Mouse (Mus musculus): ENCODE data around the gene Gas8. TPM values are rescaled to one million over a fixed set of nuclear protein-coding genes. Genes with fewer than 3 reads are reported as not detected.
"Not testable (repeated sequence)": the region's sequence is repeated elsewhere in the genome, so short reads cannot be mapped to it uniquely, and the experiment has no call there.

The Gas8 gene
- polyA plus RNA-seq (2017; shearing (Covaris generic)) = 1 to 10 TPM; 4.9 to 8.4 TPM

GRCm38 (mm10) chr8:123518667-123519066 lies at the start of gene Gas8:
TSS of gene Gas8 (plus strand) at chr8:123518834.
- ATAC-seq = peak; percentile 97

- not testable (repeated sequence) for ATAC-seq
Measured at GRCm38 (mm10) chr8:123472991-123473390, 45.6 kb upstream of the Gas8 start.

- not testable (repeated sequence) for ATAC-seq
Measured at GRCm38 (mm10) chr8:123474549-123474948, 44.1 kb upstream of the Gas8 start.

- peak; percentile 19 for ATAC-seq
Measured at GRCm38 (mm10) chr8:123476911-123477736, 41.5 kb upstream of the Gas8 start.

- peak; percentile 60 for ATAC-seq
Measured at GRCm38 (mm10) chr8:123477737-123478258, 40.8 kb upstream of the Gas8 start, which contains the start of gene Afg3l1. TSS of gene Afg3l1 (plus strand) at chr8:123477903.

- ATAC-seq = peak; percentile 76
Measured at GRCm38 (mm10) chr8:123478456-123479218, 40.0 kb upstream of the Gas8 start.

- ATAC-seq = no peak
Measured at GRCm38 (mm10) chr8:123482627-123483026, 36.0 kb upstream of the Gas8 start.

- ATAC-seq = no peak
Measured at GRCm38 (mm10) chr8:123491280-123492075, 27.2 kb upstream of the Gas8 start.

- no peak for ATAC-seq
Measured at GRCm38 (mm10) chr8:123492898-123493297, 25.7 kb upstream of the Gas8 start.

- ATAC-seq = no peak
Measured at GRCm38 (mm10) chr8:123497699-123498098, 20.9 kb upstream of the Gas8 start.

- ATAC-seq = no peak
Measured at GRCm38 (mm10) chr8:123498963-123499362, 19.7 kb upstream of the Gas8 start.

- ATAC-seq = no peak
Measured at GRCm38 (mm10) chr8:123499556-123499955, 19.1 kb upstream of the Gas8 start.

GRCm38 (mm10) chr8:123502192-123502591 lies 16.4 kb upstream of the Gas8 start:
- ATAC-seq = no peak

GRCm38 (mm10) chr8:123503801-123504467 lies 14.7 kb upstream of the Gas8 start:
- ATAC-seq = no peak

GRCm38 (mm10) chr8:123504591-123505195 lies 13.9 kb upstream of the Gas8 start:
- ATAC-seq = no peak

GRCm38 (mm10) chr8:123505267-123505666 lies 13.4 kb upstream of the Gas8 start:
- ATAC-seq = no peak

GRCm38 (mm10) chr8:123505695-123506094 lies 12.9 kb upstream of the Gas8 start:
- ATAC-seq = no peak

GRCm38 (mm10) chr8:123507153-123507552 lies 11.5 kb upstream of the Gas8 start:
- no peak for ATAC-seq

GRCm38 (mm10) chr8:123510819-123511218 lies 7.8 kb upstream of the Gas8 start:
- ATAC-seq = no peak

- ATAC-seq = no peak
Measured at GRCm38 (mm10) chr8:123514136-123514535, 4.5 kb upstream of the Gas8 start.

- no peak for ATAC-seq
Measured at GRCm38 (mm10) chr8:123514781-123515539, 3.7 kb upstream of the Gas8 start, which contains the start of gene Dbndd1. TSS of gene Dbndd1 (minus strand) at chr8:123515463.

Measured in activated CD4-positive, CD25-positive, alpha-beta regulatory T cell, adult 4 months (primary cell).